Mouse (Mus musculus) embryo, embryonic 11 days (tissue): ENCODE measurements around the gene Ahnak2.

Experiments used
- DNase-seq: peaks from one replicate; pipeline ENCODE4 v3.0.0-alpha.2; 2015

Gene Ahnak2

DNA sequence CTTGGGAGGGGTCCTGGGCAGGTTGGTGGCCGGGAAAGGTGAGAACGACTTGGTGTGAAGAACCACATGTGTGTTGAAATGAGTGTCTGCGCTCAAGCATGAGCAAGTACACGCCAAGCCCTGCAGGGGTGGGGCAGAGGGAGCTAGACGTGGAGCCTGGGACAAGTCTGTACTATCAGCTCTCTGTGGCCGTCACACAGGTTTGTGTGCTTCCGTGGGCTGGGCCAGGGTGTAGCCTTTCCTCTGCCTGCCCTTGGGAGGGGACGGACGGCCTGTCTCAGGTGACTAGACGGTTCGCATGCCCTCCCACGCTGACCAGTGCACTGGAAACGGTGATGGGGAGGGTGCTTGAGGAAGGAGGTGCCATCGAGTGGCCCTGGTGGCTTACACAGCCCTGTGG is 71.6 kb downstream of the Ahnak2 start:
- DNase-seq: no peak

DNA sequence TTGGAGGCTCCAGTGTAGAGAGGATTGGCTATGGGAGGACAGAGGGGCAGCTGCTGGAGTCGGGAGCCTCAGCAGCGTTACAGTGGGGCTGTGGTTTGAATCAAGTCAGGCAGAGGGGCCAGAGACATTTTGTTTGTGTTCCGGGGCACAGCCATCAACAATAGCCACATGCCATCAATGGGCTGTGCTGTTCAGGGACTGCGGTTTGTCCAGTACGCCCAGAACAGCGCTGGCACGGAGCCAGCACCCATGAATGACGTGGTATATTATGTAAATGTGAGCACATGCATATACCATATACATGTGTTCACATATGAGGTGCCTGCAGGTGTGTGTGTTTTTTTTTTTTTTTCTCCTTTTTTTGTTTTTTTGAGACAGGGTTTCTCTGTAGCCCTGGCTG is 74.7 kb downstream of the Ahnak2 start:
- DNase-seq: no peak

DNA sequence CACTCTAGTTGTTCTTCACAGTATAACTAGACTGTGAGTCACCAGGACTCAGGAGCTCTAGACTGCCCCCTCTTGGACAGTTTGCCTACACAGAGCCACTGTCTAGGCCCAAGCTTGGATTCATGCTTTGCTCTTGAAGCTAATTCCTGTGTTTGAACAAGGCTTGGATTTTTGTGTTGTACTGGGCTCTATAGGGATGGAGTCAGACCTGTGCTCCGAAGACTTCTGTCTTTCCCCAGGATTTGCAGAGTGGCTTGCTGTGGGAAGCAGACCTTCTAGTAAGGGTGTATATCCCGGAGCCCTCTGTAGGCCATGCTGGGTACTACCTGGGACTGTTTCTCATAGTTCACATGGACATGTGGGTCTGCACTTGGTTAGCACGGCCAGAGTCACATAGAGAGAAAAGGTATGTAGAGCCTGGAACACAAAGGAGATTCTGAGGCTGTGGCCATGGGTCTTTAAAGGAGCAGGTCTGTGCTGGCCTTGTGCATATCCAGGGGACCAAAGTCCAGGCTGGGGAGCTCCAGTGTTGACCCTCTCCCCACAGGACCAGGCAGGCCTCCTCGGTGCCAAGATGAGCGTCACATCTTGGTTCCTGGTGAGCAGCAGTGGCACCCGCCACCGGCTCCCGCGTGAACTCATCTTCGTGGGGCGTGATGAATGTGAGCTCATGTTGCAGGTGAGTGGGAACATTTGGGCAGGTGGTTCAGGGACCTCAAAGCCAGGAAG is 78.2 kb downstream of the Ahnak2 start:
- peak; percentile 80 for DNase-seq

DNA sequence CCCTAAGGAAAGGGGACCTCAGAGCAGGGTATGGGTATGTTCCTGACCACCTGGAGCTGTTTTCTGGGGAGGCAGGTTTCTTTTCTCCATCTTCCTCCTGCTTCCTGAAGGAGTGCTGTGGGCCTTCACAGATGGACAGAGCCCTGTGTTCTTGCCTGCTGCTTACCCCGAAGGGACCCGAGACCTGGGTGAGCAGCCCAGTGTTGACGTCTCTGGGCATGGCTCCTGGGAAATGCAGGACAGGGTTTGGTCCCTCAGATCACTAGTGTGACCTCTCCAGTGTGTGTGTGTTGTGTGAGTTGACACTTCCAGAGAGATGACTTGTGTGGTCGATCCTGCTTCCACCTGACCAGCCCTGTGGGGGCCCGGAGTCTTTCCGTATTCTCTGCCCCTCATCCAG is 79.0 kb downstream of the Ahnak2 start:
- no peak for DNase-seq

GRCm38 (mm10) chr12:112723028-112723330 is 79.5 kb downstream of the Ahnak2 start:
- no peak for DNase-seq

DNA sequence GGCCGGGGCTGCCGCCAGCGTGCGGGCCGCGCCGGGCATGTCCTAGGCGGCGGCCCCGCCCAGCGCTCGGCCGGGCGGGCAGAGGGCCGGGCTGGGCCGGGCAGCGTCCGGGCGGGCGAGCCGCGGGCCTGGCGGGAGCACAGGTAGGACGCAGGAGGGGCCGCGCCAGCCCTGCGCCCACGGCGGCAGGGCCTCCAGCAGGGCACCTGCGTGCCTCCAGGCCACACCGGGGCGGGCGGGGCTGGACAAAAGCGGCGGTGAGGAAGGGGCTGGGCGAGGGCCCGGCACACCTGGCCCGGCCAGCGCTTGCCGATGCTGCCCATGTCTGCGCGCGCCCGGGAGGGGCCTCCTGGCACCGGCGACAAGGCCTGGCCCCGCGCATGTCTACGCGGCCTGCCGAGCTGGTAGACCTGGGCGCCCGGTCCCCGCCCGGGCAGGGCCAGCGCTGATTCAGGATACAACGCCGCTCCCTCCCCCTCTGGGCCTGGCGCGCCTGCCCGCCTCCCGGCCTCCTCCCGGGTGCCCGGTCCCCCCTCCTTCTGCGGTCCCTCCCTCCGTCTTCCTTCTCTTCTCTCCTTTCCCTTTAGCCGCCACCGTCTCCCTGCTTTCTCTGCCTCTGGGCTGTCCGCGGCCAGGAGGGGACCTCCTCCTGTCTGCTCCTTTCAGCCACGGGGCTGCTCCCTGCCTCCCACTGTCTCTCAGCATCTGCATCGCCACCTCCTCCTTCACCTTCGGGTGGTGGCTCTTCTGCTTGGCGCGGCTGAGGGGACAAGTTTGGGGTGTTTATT is 80.0 kb downstream of the Ahnak2 start:
- peak; percentile 49 for DNase-seq
